Mouse (Mus musculus): ENCODE measurements around the gene 4933400A11Rik. TPM values are rescaled to one million over a fixed set of nuclear protein-coding genes. Genes with fewer than 3 reads are reported as not detected.

The 4933400A11Rik gene
- not detected in 2 replicates for polyA plus RNA-seq (2015; fragmentation: Nextera tagmentation; extraction: Ambion mirVana)

GRCm38 (mm10) chrX:169779535-169779934 is at the start of gene 4933400A11Rik:
TSS of gene 4933400A11Rik (minus strand) at chrX:169779635.
- Histone ChIP-seq H3K4me1 (ENCODE audit: insufficient read depth, low read length) (no peaks in the 10 kb centered on the region), H3K27me3 (ENCODE audit: insufficient read depth, low read length) (peaks cover 3% of the 10 kb centered on the region; the same call in 1 of the 2 replicates), H3K4me3 (ENCODE audit: low read length) (no peak within 1 kb of the TSS), H3K27ac (ENCODE audit: low read length) (no peak within 1 kb of the TSS), H3K36me3 (ENCODE audit: insufficient read depth, low read length) (no peaks in the 10 kb centered on the region), H3K4me2 (replicated peaks; ENCODE audit: low read depth, low read length) (no peak within 1 kb of the TSS), H3K9me3 (ENCODE audit: low read length) (no peaks in the 10 kb centered on the region), H3K9ac (replicated peaks; ENCODE audit: low read length) (no peak within 1 kb of the TSS)
- ATAC-seq (ENCODE audit: low FRiP score, low TSS enrichment): no peak
- 90% methylated on average over 3 of the region's 3 CpGs for WGBS

- H3K4me2 ChIP-seq (replicated peaks; ENCODE audit: low read depth, low read length): 0 out of 2 replicates have a peak overlapping the region, but pooled peaks have one; percentile 12
- no peak overlapping the region for H3K9ac ChIP-seq (replicated peaks; ENCODE audit: low read length)
- no peaks in the 10 kb centered on the region for H3K4me1 ChIP-seq (ENCODE audit: insufficient read depth, low read length)
- 40% methylated on average over 5 of the region's 5 CpGs for WGBS
- no peaks in the 10 kb centered on the region for H3K9me3 ChIP-seq (ENCODE audit: low read length)
- peaks cover 11% of the 10 kb centered on the region; the same call in 1 of the 2 replicates for H3K27me3 ChIP-seq (ENCODE audit: insufficient read depth, low read length)
- no peak overlapping the region for H3K27ac ChIP-seq (ENCODE audit: low read length)
- H3K4me3 ChIP-seq (ENCODE audit: low read length): no peak overlapping the region
- ATAC-seq (ENCODE audit: low FRiP score, low TSS enrichment): no peak
- no peaks in the 10 kb centered on the region for H3K36me3 ChIP-seq (ENCODE audit: insufficient read depth, low read length)
These were observed 48.7 kb upstream of the 4933400A11Rik start for GRCm38 (mm10) chrX:169828136-169828535.

DNA sequence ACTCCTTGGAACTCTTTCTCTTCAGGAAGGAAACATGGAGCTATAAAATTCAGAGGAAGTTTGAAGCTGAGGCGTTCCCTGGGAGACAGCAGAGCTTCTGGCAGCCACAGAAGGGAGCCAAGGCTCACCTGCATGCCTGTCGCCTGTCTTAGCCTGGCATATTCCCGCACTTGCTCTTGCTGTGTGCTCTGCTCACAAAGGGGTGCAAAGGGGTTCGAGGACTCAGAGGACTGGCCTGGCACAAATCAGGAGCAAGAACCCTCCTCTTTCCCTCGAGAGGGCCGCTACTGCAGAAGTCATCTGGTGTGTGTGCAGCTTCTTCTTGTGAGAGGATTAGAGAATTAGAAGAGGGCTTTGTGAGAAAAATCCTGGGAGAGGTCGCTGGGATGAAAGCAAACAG is 48.3 kb upstream of the 4933400A11Rik start:
- Histone ChIP-seq H3K36me3 (ENCODE audit: insufficient read depth, low read length) (no peaks in the 10 kb centered on the region), H3K27ac (ENCODE audit: low read length) (no peak overlapping the region), H3K4me1 (ENCODE audit: insufficient read depth, low read length) (no peaks in the 10 kb centered on the region), H3K9me3 (ENCODE audit: low read length) (no peaks in the 10 kb centered on the region), H3K4me3 (ENCODE audit: low read length) (no peak overlapping the region), H3K9ac (replicated peaks; ENCODE audit: low read length) (no peak overlapping the region), H3K4me2 (replicated peaks; ENCODE audit: low read depth, low read length) (0 out of 2 replicates have a peak overlapping the region, but pooled peaks have one; percentile 12), H3K27me3 (ENCODE audit: insufficient read depth, low read length) (peaks cover 11% of the 10 kb centered on the region; the same call in 1 of the 2 replicates)
- no peak for ATAC-seq (ENCODE audit: low FRiP score, low TSS enrichment)
- WGBS: 39% methylated on average over 7 of the region's 7 CpGs

DNA sequence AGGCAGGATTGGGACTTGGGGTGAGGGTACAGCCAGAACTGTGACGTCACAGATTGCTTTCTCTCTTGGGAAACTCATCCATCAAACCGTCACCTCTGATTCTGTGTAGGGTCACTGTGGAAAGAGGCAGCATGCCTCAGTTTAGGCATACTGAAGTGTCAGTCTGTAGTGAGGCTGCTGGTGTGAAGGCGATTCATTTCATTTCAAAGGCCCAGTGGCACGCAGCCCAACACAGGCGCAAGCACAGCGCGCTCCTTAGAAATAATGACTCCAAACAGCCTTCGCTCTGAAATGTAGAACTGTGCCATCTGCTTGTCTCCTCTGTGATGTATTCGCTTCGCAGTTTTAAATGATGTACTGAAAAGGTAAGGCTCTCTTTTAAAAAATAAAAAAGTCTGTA is 47.5 kb upstream of the 4933400A11Rik start:
- H3K9me3 ChIP-seq (ENCODE audit: low read length): no peaks in the 10 kb centered on the region
- H3K36me3 ChIP-seq (ENCODE audit: insufficient read depth, low read length): no peaks in the 10 kb centered on the region
- H3K4me3 ChIP-seq (ENCODE audit: low read length): no peak overlapping the region
- H3K27ac ChIP-seq (ENCODE audit: low read length): no peak overlapping the region
- WGBS: 71% methylated on average over 10 of the region's 10 CpGs
- no peak for ATAC-seq (ENCODE audit: low FRiP score, low TSS enrichment)
- peaks cover 11% of the 10 kb centered on the region; the same call in 1 of the 2 replicates for H3K27me3 ChIP-seq (ENCODE audit: insufficient read depth, low read length)
- H3K4me2 ChIP-seq (replicated peaks; ENCODE audit: low read depth, low read length): no peak overlapping the region
- H3K9ac ChIP-seq (replicated peaks; ENCODE audit: low read length): no peak overlapping the region
- no peaks in the 10 kb centered on the region for H3K4me1 ChIP-seq (ENCODE audit: insufficient read depth, low read length)

GRCm38 (mm10) chrX:169813673-169814072 is 34.2 kb upstream of the 4933400A11Rik start:
- no peaks in the 10 kb centered on the region for H3K9me3 ChIP-seq (ENCODE audit: low read length)
- WGBS: 70% methylated on average over 1 of the region's 1 CpGs
- no peak overlapping the region for H3K4me2 ChIP-seq (replicated peaks; ENCODE audit: low read depth, low read length)
- no peak overlapping the region for H3K4me3 ChIP-seq (ENCODE audit: low read length)
- no peaks in the 10 kb centered on the region for H3K4me1 ChIP-seq (ENCODE audit: insufficient read depth, low read length)
- no peak overlapping the region for H3K27ac ChIP-seq (ENCODE audit: low read length)
- peaks cover 13% of the 10 kb centered on the region; the same call in 1 of the 2 replicates for H3K27me3 ChIP-seq (ENCODE audit: insufficient read depth, low read length)
- no peaks in the 10 kb centered on the region for H3K36me3 ChIP-seq (ENCODE audit: insufficient read depth, low read length)
- no peak overlapping the region for H3K9ac ChIP-seq (replicated peaks; ENCODE audit: low read length)
- ATAC-seq (ENCODE audit: low FRiP score, low TSS enrichment): no peak

DNA sequence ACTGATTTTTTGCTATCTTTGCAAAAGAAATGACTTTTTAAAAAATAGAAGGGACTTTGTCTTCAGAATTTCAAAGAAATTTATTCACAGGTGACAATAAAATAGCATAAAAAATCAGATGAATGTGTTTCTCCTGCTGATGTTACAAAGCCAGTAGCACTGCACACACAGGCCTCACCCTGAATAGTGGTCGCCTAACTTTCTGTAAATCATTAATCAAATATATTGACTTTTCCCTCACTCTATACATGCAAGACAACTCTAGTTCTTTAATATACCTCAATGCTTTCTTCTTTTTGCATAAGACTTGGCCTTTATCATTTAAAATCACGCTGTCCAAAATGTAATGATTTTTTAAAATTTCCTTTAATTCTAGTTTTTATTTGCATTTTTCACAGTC is 32.3 kb upstream of the 4933400A11Rik start:
- no peaks in the 10 kb centered on the region for H3K9me3 ChIP-seq (ENCODE audit: low read length)
- H3K4me2 ChIP-seq (replicated peaks; ENCODE audit: low read depth, low read length): no peak overlapping the region
- no peaks in the 10 kb centered on the region for H3K36me3 ChIP-seq (ENCODE audit: insufficient read depth, low read length)
- ATAC-seq (ENCODE audit: low FRiP score, low TSS enrichment): no peak
- H3K27ac ChIP-seq (ENCODE audit: low read length): no peak overlapping the region
- 75% methylated on average over 2 of the region's 2 CpGs for WGBS
- H3K27me3 ChIP-seq (ENCODE audit: insufficient read depth, low read length): peaks cover 13% of the 10 kb centered on the region; the same call in 1 of the 2 replicates
- H3K4me3 ChIP-seq (ENCODE audit: low read length): no peak overlapping the region
- no peak overlapping the region for H3K9ac ChIP-seq (replicated peaks; ENCODE audit: low read length)
- H3K4me1 ChIP-seq (ENCODE audit: insufficient read depth, low read length): no peaks in the 10 kb centered on the region

GRCm38 (mm10) chrX:169811318-169811717 is 31.9 kb upstream of the 4933400A11Rik start:
- no peak for ATAC-seq (ENCODE audit: low FRiP score, low TSS enrichment)
- H3K4me3 ChIP-seq (ENCODE audit: low read length): no peak overlapping the region
- no peaks in the 10 kb centered on the region for H3K9me3 ChIP-seq (ENCODE audit: low read length)
- no peak overlapping the region for H3K27ac ChIP-seq (ENCODE audit: low read length)
- H3K27me3 ChIP-seq (ENCODE audit: insufficient read depth, low read length): peaks cover 13% of the 10 kb centered on the region; the same call in 1 of the 2 replicates
- no peak overlapping the region for H3K9ac ChIP-seq (replicated peaks; ENCODE audit: low read length)
- H3K36me3 ChIP-seq (ENCODE audit: insufficient read depth, low read length): no peaks in the 10 kb centered on the region
- no peak overlapping the region for H3K4me2 ChIP-seq (replicated peaks; ENCODE audit: low read depth, low read length)
- 67% methylated on average over 5 of the region's 5 CpGs for WGBS
- no peaks in the 10 kb centered on the region for H3K4me1 ChIP-seq (ENCODE audit: insufficient read depth, low read length)

DNA sequence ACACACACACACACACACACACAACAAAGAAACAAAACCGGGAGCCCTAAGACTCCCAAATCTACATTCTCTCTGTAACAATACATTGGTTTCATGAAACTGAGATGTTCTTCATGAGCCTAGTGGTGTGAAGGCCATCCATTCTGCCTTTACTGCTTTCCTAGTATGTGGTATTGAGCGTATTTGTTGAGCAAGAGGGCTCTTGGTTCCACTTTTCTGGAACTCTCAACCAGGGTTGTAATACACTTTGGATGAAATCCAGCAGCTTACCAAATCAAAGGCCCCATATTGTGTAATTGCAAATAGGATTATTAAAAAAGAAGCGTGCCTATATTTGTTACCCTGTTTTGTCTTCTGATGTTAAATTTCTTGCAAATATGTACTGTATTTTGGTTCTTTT is 28.3 kb upstream of the 4933400A11Rik start:
- Histone ChIP-seq H3K9me3 (ENCODE audit: low read length) (no peaks in the 10 kb centered on the region), H3K27ac (ENCODE audit: low read length) (no peak overlapping the region), H3K4me2 (replicated peaks; ENCODE audit: low read depth, low read length) (no peak overlapping the region), H3K27me3 (ENCODE audit: insufficient read depth, low read length) (peaks cover 8% of the 10 kb centered on the region), H3K4me1 (ENCODE audit: insufficient read depth, low read length) (no peaks in the 10 kb centered on the region), H3K36me3 (ENCODE audit: insufficient read depth, low read length) (no peaks in the 10 kb centered on the region), H3K4me3 (ENCODE audit: low read length) (no peak overlapping the region), H3K9ac (replicated peaks; ENCODE audit: low read length) (no peak overlapping the region)
- ATAC-seq (ENCODE audit: low FRiP score, low TSS enrichment): no peak
- 89% methylated on average over 3 of the region's 3 CpGs for WGBS

- no peak for ATAC-seq (ENCODE audit: low FRiP score, low TSS enrichment)
- Histone ChIP-seq H3K4me3 (ENCODE audit: low read length) (no peak overlapping the region), H3K27me3 (ENCODE audit: insufficient read depth, low read length) (peaks cover 8% of the 10 kb centered on the region), H3K36me3 (ENCODE audit: insufficient read depth, low read length) (no peaks in the 10 kb centered on the region), H3K9ac (replicated peaks; ENCODE audit: low read length) (no peak overlapping the region), H3K4me1 (ENCODE audit: insufficient read depth, low read length) (no peaks in the 10 kb centered on the region), H3K4me2 (replicated peaks; ENCODE audit: low read depth, low read length) (no peak overlapping the region), H3K9me3 (ENCODE audit: low read length) (no peaks in the 10 kb centered on the region), H3K27ac (ENCODE audit: low read length) (no peak overlapping the region)
- 67% methylated on average over 5 of the region's 5 CpGs for WGBS
These were observed 26.4 kb upstream of the 4933400A11Rik start for GRCm38 (mm10) chrX:169805791-169806190.

GRCm38 (mm10) chrX:169800238-169800637 is 20.8 kb upstream of the 4933400A11Rik start:
- Histone ChIP-seq H3K4me3 (ENCODE audit: low read length) (no peak overlapping the region), H3K27ac (ENCODE audit: low read length) (no peak overlapping the region), H3K9ac (replicated peaks; ENCODE audit: low read length) (no peak overlapping the region), H3K9me3 (ENCODE audit: low read length) (no peaks in the 10 kb centered on the region), H3K36me3 (ENCODE audit: insufficient read depth, low read length) (no peaks in the 10 kb centered on the region), H3K4me1 (ENCODE audit: insufficient read depth, low read length) (no peaks in the 10 kb centered on the region), H3K4me2 (replicated peaks; ENCODE audit: low read depth, low read length) (no peak overlapping the region), H3K27me3 (ENCODE audit: insufficient read depth, low read length) (peaks cover 18% of the 10 kb centered on the region)
- ATAC-seq (ENCODE audit: low FRiP score, low TSS enrichment): no peak
- WGBS: 41% methylated on average over 4 of the region's 4 CpGs

All from kidney, embryonic 16.5 days (tissue).